Mouse (Mus musculus) limb, embryonic 13.5 days (tissue): ENCODE results near the gene Hspb1. TPM values are rescaled to one million over a fixed set of nuclear protein-coding genes. Genes with fewer than 3 reads are reported as not detected.

Source experiments
- ATAC-seq: fragments of 200-750 bp; cut with Nextera tagmentation; 2 replicates; pipeline ENCODE4 v1.8.0; 2017; ENCODE audit warnings: low read depth, moderate number of reproducible peaks, moderate TSS enrichment; ENCODE audit not compliant: low FRiP score
- H3K27ac ChIP-seq: fragments of 300-500 bp; sonication (generic); 2 replicates; pipeline ENCODE4 v1.5.1; 2015; ENCODE audit warnings: inconsistent platforms, mild to moderate bottlenecking, moderate library complexity
- H3K27me3 ChIP-seq: fragments of 300-500 bp; sonication (generic); 2 replicates; pipeline ENCODE4 v1.6.1; 2015; ENCODE audit warnings: mild to moderate bottlenecking, inconsistent platforms
- H3K36me3 ChIP-seq: fragments of 300-500 bp; sonication (generic); 2 replicates; pipeline ENCODE4 v1.6.1; 2015; ENCODE audit warnings: inconsistent platforms, mild to moderate bottlenecking, moderate library complexity
- H3K4me1 ChIP-seq: fragments of 300-500 bp; sonication (generic); 2 replicates; pipeline ENCODE4 v1.6.1; 2015; ENCODE audit warnings: inconsistent platforms
- H3K4me2 ChIP-seq: fragments of 300-500 bp; sonication (generic); replicated peaks from 2 replicates; pipeline ENCODE4 v1.6.1; 2015; ENCODE audit warnings: inconsistent platforms, mild to moderate bottlenecking, moderate library complexity
- H3K4me3 ChIP-seq: fragments of 300-500 bp; sonication (generic); 2 replicates; pipeline ENCODE4 v1.5.1; 2015; ENCODE audit warnings: moderate library complexity, mild to moderate bottlenecking, inconsistent platforms
- H3K9ac ChIP-seq: fragments of 300-500 bp; sonication (generic); 2 replicates; pipeline ENCODE4 v1.6.1; 2015; ENCODE audit warnings: mild to moderate bottlenecking, inconsistent platforms
- H3K9me3 ChIP-seq: fragments of 300-500 bp; sonication (generic); 2 replicates; pipeline ENCODE4 v1.6.1; 2016; ENCODE audit warnings: inconsistent platforms
- WGBS: fragments of 180-500 bp; shearing (Covaris S2); methylation state at CpG from one replicate; pipeline ENCODE4 v1.1.7; 2015; 5-methylcytosine and 5-hydroxymethylcytosine counted together
- polyA plus RNA-seq: library from polyadenylated mRNA; unstranded; fragments of >200 nt; fragmentation: Nextera tagmentation; extraction: Ambion mirVana; gene quantifications from 2 replicates; pipeline ENCODE4 v1.2.1, GENCODE M21; 2015

Gene Hspb1
- polyA plus RNA-seq, 1 experiment from 2014 or later: 150 TPM

DNA sequence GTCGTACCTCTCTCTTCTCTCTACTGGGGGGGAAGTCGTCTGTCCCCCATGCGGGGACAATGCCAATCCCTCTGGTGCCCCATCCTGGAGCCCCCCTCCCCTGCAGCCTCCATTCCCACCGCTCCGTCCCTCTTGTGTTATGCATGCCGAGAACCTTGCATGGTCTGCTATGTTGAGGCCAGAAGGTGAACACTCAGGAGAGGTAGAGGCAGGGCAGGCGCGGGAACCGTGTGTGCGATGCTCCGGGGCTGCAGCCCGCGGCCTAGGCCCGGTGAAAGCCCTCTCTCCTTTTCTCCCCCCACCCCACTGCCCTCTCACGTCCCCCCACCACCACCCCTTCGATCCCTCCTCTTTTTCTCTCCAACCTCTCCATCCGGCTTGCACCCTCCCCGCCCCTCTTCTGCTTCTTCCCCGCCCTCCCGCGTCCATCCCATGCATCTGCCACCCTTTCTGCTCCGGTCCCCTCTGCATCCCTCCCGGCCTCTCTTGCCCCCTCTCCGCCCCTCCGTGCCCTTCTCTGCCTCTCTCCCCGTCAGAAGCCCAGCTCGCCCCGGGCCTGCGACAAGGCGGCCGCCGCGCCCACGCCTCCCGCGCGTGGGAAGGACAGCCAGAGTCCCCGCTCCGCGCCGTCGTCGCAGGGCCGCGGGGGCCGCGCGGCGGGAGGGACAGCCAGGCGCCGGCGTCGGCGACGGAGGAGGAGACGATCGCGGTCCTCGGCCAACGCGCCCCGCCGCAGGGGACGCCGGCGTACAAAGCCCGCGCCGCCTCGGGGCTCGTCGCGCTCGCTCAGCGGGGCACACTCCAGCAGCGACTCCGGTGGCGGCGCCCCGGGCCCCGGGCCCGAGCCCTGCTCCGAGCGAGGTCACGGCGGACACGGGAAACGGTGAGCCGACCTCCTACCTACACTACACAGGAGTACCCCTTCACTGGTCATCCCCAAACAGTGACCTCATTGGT, 19.8 kb upstream of the Hspb1 start:
- peaks cover 95% of the 10 kb centered on the region for H3K27me3 ChIP-seq
- H3K36me3 ChIP-seq: no peaks in the 10 kb centered on the region
- H3K4me1 ChIP-seq: peaks cover 17% of the 10 kb centered on the region
- WGBS: under 1% methylated on average over 78 of the region's 89 CpGs
- H3K27ac ChIP-seq: no peak overlapping the region
- H3K9ac ChIP-seq: peak overlapping the region; percentile 68
- H3K9me3 ChIP-seq: no peaks in the 10 kb centered on the region
- ATAC-seq: peak; percentile 61; the same call in 1 of the 2 replicates
- peak overlapping the region; percentile 90 for H3K4me2 ChIP-seq
- H3K4me3 ChIP-seq: peak overlapping the region; percentile 52

DNA sequence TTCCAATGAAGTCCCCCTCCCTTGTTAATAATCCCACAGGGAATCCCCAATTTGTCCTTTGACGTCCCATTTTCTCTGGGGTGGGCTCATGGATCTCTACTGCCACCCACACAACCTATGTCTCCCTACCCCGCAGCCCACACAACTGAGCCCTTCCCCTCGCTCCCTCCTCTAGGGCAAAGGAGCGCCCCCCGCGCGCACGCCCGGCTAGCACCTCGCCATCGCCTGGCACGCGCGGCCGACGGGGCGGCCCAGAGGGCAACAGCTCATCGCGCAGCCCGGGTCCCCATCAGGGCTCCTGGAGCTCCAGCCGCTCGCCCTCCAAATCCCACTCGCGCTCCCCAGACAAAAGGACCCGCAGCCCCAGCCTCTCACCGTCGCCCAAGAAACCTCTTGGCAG, 19.1 kb upstream of the Hspb1 start:
- Histone ChIP-seq H3K4me1 (peaks cover 17% of the 10 kb centered on the region), H3K9me3 (no peaks in the 10 kb centered on the region), H3K9ac (no peak overlapping the region), H3K36me3 (no peaks in the 10 kb centered on the region), H3K27me3 (peaks cover 99% of the 10 kb centered on the region), H3K27ac (no peak overlapping the region), H3K4me2 (peak overlapping the region; percentile 90), H3K4me3 (peak overlapping the region; percentile 52)
- 2% methylated on average over 27 of the region's 27 CpGs for WGBS
- 0 out of 2 replicates have a peak, but pooled peaks have one; percentile 6 for ATAC-seq

DNA sequence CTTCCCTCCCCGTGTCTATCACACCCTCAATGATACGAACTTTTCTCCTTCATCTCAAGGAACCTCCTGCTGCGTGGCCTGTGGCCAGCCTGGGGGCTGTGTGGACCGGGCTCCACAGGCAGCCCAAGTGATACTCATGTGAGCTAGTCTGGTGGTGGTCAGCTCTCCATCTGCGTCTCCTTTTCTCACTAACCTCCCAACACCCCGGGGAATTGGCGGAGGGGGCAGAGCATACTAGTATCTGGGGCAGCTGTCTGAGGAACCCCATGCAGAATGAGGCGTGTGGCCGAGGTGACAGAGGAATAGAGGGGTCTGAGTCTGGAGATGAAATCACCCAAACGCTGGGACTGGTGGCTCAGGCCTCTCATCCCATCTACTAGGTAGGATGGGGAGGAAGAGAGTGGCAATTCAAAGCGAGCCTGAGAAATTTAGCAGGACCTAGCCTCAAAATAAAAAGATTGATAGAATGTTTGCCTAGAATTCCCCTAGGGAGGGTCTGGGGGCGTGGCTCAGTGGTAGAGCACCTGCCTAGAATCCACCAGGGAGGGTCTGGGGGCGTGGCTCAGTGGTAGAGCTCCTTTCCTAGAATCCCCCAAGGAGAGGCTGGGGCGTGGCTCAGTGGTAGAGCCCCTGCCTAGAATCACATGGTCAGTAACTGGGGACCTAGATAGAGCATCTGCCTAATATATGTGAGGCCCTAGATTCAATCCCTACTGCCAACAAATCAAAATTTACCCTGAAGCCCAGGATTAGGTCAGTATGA, 17.9 kb upstream of the Hspb1 start:
- no peak overlapping the region for H3K9ac ChIP-seq
- 58% methylated on average over 14 of the region's 14 CpGs for WGBS
- H3K27ac ChIP-seq: no peak overlapping the region
- no peak overlapping the region for H3K4me2 ChIP-seq
- H3K4me3 ChIP-seq: no peak overlapping the region
- no peak for ATAC-seq
- H3K27me3 ChIP-seq: peaks cover 99% of the 10 kb centered on the region
- no peaks in the 10 kb centered on the region for H3K9me3 ChIP-seq
- H3K4me1 ChIP-seq: peaks cover 17% of the 10 kb centered on the region
- H3K36me3 ChIP-seq: no peaks in the 10 kb centered on the region

DNA sequence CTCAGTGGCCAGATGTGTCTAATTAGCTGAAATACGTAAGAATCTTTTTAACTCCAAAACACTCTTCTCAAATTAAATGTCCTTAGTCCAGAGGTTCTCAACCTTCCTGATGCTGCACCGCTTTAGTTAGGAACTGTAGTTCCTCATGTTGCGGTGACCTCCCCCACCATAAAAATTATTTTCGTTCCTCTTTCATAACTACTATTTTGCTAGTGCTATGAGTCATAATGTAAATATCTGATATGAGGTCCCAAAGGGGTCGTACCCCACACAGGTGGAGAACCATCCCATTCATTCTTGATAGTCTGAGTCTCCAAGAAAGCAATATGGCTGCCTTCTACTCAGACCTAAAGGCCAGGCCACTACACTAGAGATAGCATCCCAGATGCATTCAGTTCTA, 17.2 kb upstream of the Hspb1 start:
- Histone ChIP-seq H3K9ac (no peak overlapping the region), H3K4me1 (peaks cover 17% of the 10 kb centered on the region)

DNA sequence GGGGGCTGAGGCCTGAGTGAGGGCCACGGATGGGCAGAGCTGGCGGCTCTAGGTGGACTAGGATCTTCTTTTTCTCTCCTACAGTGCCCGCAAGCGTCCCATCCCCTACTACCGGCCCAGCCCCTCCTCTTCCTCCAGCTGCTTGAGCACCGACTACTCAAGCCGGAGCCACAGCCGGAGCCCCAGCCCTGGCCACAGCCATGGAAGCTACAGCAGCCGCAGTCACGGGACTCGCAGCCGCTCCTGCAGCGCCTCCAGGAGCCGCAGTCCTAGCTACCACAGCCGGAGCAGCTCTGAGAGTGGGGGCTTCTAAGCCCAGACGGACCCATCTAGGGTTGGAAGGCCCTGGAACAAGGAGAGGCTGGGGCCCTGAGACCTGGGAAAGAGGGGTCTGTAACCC, 14.7 kb upstream of the Hspb1 start:
- Histone ChIP-seq H3K27me3 (peaks cover 72% of the 10 kb centered on the region), H3K9me3 (no peaks in the 10 kb centered on the region), H3K4me3 (no peak overlapping the region), H3K4me1 (peaks cover 16% of the 10 kb centered on the region), H3K4me2 (peak overlapping the region; percentile 35), H3K27ac (no peak overlapping the region), H3K36me3 (no peaks in the 10 kb centered on the region), H3K9ac (peak overlapping the region; percentile 43; the same call in 1 of the 2 replicates)
- WGBS: 20% methylated on average over 16 of the region's 16 CpGs
- no peak for ATAC-seq

More for the DNA sequence above, 17.2 kb upstream of the Hspb1 start:
- Histone ChIP-seq H3K4me3 (no peak overlapping the region), H3K27me3 (peaks cover 96% of the 10 kb centered on the region), H3K36me3 (no peaks in the 10 kb centered on the region), H3K4me2 (no peak overlapping the region), H3K27ac (no peak overlapping the region), H3K9me3 (no peaks in the 10 kb centered on the region)
- WGBS: 76% methylated on average over 5 of the region's 5 CpGs
- ATAC-seq: no peak

DNA sequence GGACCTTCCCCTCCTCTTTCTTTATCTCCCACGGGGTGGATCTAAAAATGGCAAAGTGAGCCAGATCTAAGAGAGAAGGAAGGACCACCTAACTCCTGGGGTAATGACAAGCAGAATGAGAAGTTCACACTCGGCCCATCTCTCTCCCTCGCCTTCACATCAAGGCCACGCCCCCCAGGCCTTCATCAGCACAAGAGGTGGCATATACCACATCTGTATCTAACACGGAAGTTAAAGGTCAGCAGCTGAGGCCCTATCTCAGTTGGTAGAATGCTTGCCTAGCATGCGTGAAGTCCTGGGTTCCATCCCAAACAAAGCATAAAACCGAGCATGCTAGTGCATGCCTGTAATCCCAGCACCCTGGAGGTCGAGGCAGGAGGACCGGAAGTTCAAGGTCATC, 14.0 kb upstream of the Hspb1 start:
- H3K9ac ChIP-seq: no peak overlapping the region
- no peak overlapping the region for H3K4me2 ChIP-seq
- peaks cover 65% of the 10 kb centered on the region for H3K27me3 ChIP-seq
- peaks cover 8% of the 10 kb centered on the region for H3K4me1 ChIP-seq
- WGBS: 61% methylated on average over 9 of the region's 9 CpGs
- no peak overlapping the region for H3K27ac ChIP-seq
- no peaks in the 10 kb centered on the region for H3K9me3 ChIP-seq
- no peak overlapping the region for H3K4me3 ChIP-seq
- no peaks in the 10 kb centered on the region for H3K36me3 ChIP-seq
- ATAC-seq: no peak

DNA sequence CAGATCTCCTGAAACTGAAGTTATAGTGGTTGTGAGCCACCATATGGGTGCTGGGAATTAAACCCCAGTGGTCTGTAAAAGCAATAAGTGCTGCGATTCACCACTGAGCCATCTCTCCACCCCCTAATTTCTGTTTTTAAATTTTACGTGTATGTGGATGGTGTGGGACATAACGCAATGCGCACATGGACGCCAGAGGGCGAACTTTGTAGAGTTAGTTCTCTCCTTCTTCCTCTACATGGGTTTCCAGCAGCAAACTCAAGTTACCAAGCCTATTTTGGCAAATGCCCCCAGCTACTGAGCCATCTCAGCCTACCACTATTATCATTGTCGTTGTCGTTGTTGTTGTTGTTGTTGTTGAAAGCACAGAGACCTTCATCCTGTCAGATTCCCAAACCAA, 10.5 kb upstream of the Hspb1 start:
- ATAC-seq: no peak
- H3K4me2 ChIP-seq: peak overlapping the region; percentile 66
- no peak overlapping the region; the same call in 1 of the 2 replicates for H3K9ac ChIP-seq
- WGBS: 11% methylated on average over 8 of the region's 8 CpGs
- H3K27me3 ChIP-seq: peaks cover 30% of the 10 kb centered on the region
- H3K27ac ChIP-seq: no peak overlapping the region
- peak overlapping the region; percentile 45 for H3K4me3 ChIP-seq
- no peaks in the 10 kb centered on the region for H3K36me3 ChIP-seq
- H3K4me1 ChIP-seq: peaks cover 17% of the 10 kb centered on the region
- H3K9me3 ChIP-seq: no peaks in the 10 kb centered on the region

DNA sequence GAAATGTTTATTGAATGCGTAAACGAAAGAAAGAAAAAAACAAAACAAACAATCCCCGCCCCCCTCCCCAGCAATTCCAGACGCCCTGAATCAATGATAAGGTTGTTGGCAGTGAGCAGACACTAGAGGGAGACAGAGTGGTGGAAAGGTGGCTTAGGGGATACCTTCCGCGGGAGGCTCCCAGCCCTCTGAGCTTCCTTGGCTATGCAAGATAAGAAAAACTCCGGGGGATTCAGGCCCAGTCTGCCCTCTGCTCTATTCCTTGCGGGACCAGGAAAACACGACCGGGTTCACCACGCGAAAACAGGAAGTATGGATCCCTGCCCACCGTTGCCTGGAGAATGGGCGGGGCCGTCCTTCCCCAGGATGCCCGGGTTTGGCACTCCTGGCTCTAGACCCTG, 9.9 kb upstream of the Hspb1 start:
- Histone ChIP-seq H3K4me3 (peak overlapping the region; percentile 45), H3K4me1 (peaks cover 17% of the 10 kb centered on the region), H3K27me3 (peaks cover 24% of the 10 kb centered on the region), H3K9me3 (no peaks in the 10 kb centered on the region), H3K36me3 (no peaks in the 10 kb centered on the region), H3K9ac (peak overlapping the region; percentile 62), H3K4me2 (peak overlapping the region; percentile 66), H3K27ac (no peak overlapping the region)
- no peak for ATAC-seq
- WGBS: 2% methylated on average over 16 of the region's 16 CpGs

DNA sequence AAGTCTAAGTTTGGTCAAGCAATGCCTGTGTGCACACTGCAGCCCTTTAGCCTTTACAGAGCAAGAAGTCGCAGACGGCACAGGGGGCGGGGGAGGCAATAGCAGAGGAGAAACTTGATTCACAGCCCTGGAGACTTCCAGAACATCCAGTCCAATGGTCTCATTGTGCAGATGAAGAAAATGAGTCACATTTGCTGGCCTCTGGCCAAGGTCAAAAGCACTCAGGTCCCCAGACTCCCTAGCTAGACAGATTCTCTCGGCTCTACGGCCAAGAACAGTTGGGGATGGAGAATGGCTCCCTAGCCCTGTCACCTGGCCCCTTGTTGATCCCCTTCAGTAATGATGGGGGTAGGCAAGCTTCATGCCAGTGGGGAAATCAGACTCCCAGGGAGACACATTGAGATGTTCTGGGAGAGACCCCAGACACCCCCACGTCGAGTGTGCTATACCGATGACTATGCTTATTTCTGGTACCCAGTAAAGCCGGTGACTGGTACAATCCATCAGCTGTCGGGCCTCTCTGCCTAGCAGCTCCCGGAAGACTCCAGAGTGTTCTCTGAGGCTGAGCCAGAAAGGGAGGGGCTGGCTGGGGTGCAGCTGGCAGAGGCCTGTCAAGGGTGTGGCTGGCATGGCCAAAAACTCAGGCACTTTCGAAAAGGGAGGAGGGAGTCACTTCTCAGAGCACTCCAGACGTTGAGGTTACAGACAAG, 8.1 kb upstream of the Hspb1 start:
- Histone ChIP-seq H3K9ac (no peak overlapping the region), H3K4me3 (no peak overlapping the region), H3K27ac (peak overlapping the region; percentile 52; the same call in 1 of the 2 replicates), H3K4me1 (peaks cover 17% of the 10 kb centered on the region), H3K27me3 (peaks cover 9% of the 10 kb centered on the region), H3K4me2 (0 out of 2 replicates have a peak overlapping the region, but pooled peaks have one; percentile 2), H3K36me3 (no peaks in the 10 kb centered on the region), H3K9me3 (no peaks in the 10 kb centered on the region)
- WGBS: 47% methylated on average over 13 of the region's 13 CpGs
- peak; percentile 74 for ATAC-seq

DNA sequence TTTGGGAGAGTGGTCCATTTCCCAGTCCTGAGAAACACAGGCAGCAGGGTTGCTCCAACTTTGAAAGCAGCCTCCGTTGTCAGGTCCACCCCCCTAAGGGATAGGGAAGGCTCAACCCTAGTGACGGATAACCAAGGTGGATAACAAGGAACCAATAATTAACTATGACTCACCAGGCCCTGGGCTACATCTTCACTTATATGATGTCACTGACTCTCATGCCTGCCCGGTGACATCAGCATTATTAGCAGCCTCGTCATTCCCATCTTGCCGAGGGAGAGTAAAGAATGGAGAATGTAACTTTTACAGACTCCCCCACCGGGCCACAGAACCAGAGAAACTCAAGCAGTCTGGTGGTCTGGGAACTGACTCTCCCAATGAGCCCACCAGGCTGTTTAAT, 3.1 kb upstream of the Hspb1 start:
- WGBS: 70% methylated on average over 6 of the region's 6 CpGs
- Histone ChIP-seq H3K27me3 (peaks cover 35% of the 10 kb centered on the region), H3K9me3 (no peaks in the 10 kb centered on the region), H3K4me1 (peaks cover 19% of the 10 kb centered on the region), H3K4me2 (no peak overlapping the region), H3K27ac (no peak overlapping the region), H3K4me3 (no peak overlapping the region), H3K9ac (no peak overlapping the region), H3K36me3 (no peaks in the 10 kb centered on the region)
- no peak for ATAC-seq

DNA sequence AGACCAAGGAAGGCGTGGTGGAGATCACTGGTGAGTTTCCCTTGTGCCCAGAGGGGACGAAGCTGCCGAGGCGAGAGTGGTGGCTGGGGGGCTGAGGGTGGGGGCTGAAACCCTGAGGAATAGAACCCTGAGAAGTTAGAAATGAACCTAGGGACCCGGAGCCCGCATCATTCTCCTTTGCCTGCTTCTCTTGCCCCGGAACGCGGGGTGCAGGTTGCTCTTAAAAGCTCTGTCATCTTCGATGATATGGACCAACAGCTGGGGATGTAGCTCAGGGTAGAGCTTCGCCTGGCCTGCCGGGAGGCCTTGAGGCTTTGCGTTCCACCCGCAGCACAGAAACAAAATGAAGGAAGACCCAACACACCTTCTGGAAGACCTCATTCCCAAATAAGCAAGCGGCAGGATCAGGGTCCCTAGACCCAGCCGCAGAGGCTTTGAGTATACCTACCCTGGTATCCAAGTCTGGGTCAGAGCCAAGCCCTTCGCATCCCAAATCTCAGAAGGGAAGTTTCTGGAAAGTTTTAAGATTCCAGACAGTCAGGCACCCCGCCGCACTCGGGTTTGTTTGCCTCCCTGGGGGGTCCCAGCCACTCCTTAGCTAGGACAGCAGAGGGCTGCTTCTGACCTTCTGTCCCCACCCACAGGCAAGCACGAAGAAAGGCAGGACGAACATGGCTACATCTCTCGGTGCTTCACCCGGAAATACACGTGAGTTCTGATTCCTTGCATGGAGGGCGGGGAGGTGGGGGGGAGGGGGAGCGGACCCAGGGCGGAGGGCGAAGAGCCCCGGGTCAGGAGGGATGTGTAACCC, 891 bp downstream of the Hspb1 start:
- Histone ChIP-seq H3K4me1 (peaks cover 13% of the 10 kb centered on the region), H3K36me3 (no peaks in the 10 kb centered on the region), H3K9ac (peak overlapping the region; percentile 53), H3K27me3 (peaks cover 63% of the 10 kb centered on the region), H3K4me3 (peak overlapping the region; percentile 38), H3K4me2 (peak overlapping the region; percentile 66), H3K9me3 (no peaks in the 10 kb centered on the region), H3K27ac (peak overlapping the region; percentile 28; the same call in 1 of the 2 replicates)
- ATAC-seq: no peak
- WGBS: 3% methylated on average over 29 of the region's 30 CpGs
